Mouse (Mus musculus) heart, embryonic 11.5 days (tissue): ENCODE measurements around the gene Kcnn3. TPM values are rescaled to one million over a fixed set of nuclear protein-coding genes. Genes with fewer than 3 reads are reported as not detected.

Experiments
- ATAC-seq: fragments of 200-750 bp; cut with Nextera tagmentation; replicated peaks from 2 replicates; pipeline ENCODE4 v1.8.0; 2017; ENCODE audit warnings: moderate library complexity; ENCODE audit not compliant: insufficient number of reproducible peaks, low FRiP score, low TSS enrichment
- H3K27ac ChIP-seq: fragments of 300-500 bp; sonication (generic); 2 replicates; pipeline ENCODE4 v1.5.1; 2014; ENCODE audit warnings: mild to moderate bottlenecking, low read depth, low read length
- H3K27me3 ChIP-seq: fragments of 300-500 bp; sonication (generic); 2 replicates; pipeline ENCODE4 v1.6.1; 2014; ENCODE audit warnings: mild to moderate bottlenecking, low read length, mixed read lengths; ENCODE audit not compliant: control insufficient read depth, insufficient read depth
- H3K36me3 ChIP-seq: fragments of 300-500 bp; sonication (generic); 2 replicates; pipeline ENCODE4 v1.6.1; 2014; ENCODE audit warnings: mild to moderate bottlenecking, low read length, moderate library complexity, mixed read lengths; ENCODE audit not compliant: control insufficient read depth, insufficient read depth
- H3K4me1 ChIP-seq: fragments of 300-500 bp; sonication (generic); 2 replicates; pipeline ENCODE4 v1.6.1; 2014; ENCODE audit warnings: low read length; ENCODE audit not compliant: control insufficient read depth, insufficient read depth
- H3K4me2 ChIP-seq: fragments of 300-500 bp; sonication (generic); 2 replicates; pipeline ENCODE4 v1.6.1; 2014; ENCODE audit warnings: mild to moderate bottlenecking, moderate library complexity
- H3K4me3 ChIP-seq: fragments of 300-500 bp; sonication (generic); 2 replicates; pipeline ENCODE4 v1.5.1; 2014; ENCODE audit warnings: low read depth, low read length
- H3K9ac ChIP-seq: fragments of 300-500 bp; sonication (generic); 2 replicates; pipeline ENCODE4 v1.6.1; 2014; ENCODE audit warnings: mild to moderate bottlenecking, low read depth, low read length, moderate library complexity
- H3K9me3 ChIP-seq: fragments of 300-500 bp; sonication (generic); replicated peaks from 2 replicates; pipeline ENCODE4 v1.6.1; 2016; ENCODE audit warnings: low read length; ENCODE audit not compliant: control insufficient read depth
- WGBS: fragments of 180-500 bp; shearing (Covaris S2); extraction: QIAGEN DNeasy Blood & Tissue Kit; methylation state at CpG from one replicate; pipeline ENCODE4 v1.1.7; 2014; ENCODE audit not compliant: insufficient replicate concordance; 5-methylcytosine and 5-hydroxymethylcytosine counted together
- polyA plus RNA-seq: library from polyadenylated mRNA; unstranded; fragments of >200 nt; fragmentation: Nextera tagmentation; extraction: Ambion mirVana; gene quantifications from 2 replicates; pipeline ENCODE4 v1.2.1, GENCODE M21; 2014

Kcnn3 gene
- polyA plus RNA-seq, 1 experiment from 2014 or later, result 0.99 TPM

GRCm38 (mm10) chr3:89486916-89487702, 32.9 kb upstream of the Kcnn3 start:
- Histone ChIP-seq H3K9me3 (no peaks in the 10 kb centered on the region), H3K27ac (no peak overlapping the region), H3K9ac (no peak overlapping the region), H3K4me2 (no peak overlapping the region), H3K27me3 (no peaks in the 10 kb centered on the region), H3K4me3 (no peak overlapping the region), H3K36me3 (no peaks in the 10 kb centered on the region), H3K4me1 (0 out of 2 replicates have a peak, but pooled peaks cover 2% of the 10 kb centered on the region)
- 53% methylated on average over 20 of the region's 20 CpGs for WGBS
- ATAC-seq, result no peak

- Histone ChIP-seq H3K4me3 (no peak overlapping the region), H3K27ac (no peak overlapping the region), H3K9me3 (no peaks in the 10 kb centered on the region), H3K4me2 (no peak overlapping the region), H3K9ac (no peak overlapping the region), H3K4me1 (0 out of 2 replicates have a peak, but pooled peaks cover 2% of the 10 kb centered on the region), H3K36me3 (no peaks in the 10 kb centered on the region), H3K27me3 (no peaks in the 10 kb centered on the region)
- ATAC-seq, result no peak
- WGBS, result 82% methylated on average over 3 of the region's 3 CpGs
Observed at GRCm38 (mm10) chr3:89490790-89491189, 29.2 kb upstream of the Kcnn3 start.

- Histone ChIP-seq H3K4me2 (no peak overlapping the region), H3K9ac (no peak overlapping the region), H3K9me3 (no peaks in the 10 kb centered on the region), H3K36me3 (no peaks in the 10 kb centered on the region), H3K4me3 (no peak overlapping the region), H3K27ac (no peak overlapping the region), H3K4me1 (0 out of 2 replicates have a peak, but pooled peaks cover 2% of the 10 kb centered on the region), H3K27me3 (no peaks in the 10 kb centered on the region)
- WGBS, result 60% methylated on average over 5 of the region's 5 CpGs
- no peak for ATAC-seq
Observed at GRCm38 (mm10) chr3:89491559-89491958, 28.4 kb upstream of the Kcnn3 start.

- Histone ChIP-seq H3K27ac (no peak overlapping the region), H3K9me3 (no peaks in the 10 kb centered on the region), H3K4me3 (no peak overlapping the region), H3K4me1 (0 out of 2 replicates have a peak, but pooled peaks cover 2% of the 10 kb centered on the region), H3K36me3 (no peaks in the 10 kb centered on the region), H3K27me3 (no peaks in the 10 kb centered on the region), H3K4me2 (no peak overlapping the region), H3K9ac (no peak overlapping the region)
- 38% methylated on average over 8 of the region's 8 CpGs for WGBS
- no peak for ATAC-seq
Observed at GRCm38 (mm10) chr3:89492701-89493151, 27.2 kb upstream of the Kcnn3 start.

- WGBS, result 83% methylated on average over 5 of the region's 5 CpGs
Observed at GRCm38 (mm10) chr3:89494630-89495029, 25.3 kb upstream of the Kcnn3 start.

GRCm38 (mm10) chr3:89496366-89496765, 23.6 kb upstream of the Kcnn3 start:
- no peak overlapping the region for H3K27ac ChIP-seq
- no peaks in the 10 kb centered on the region for H3K27me3 ChIP-seq
- 59% methylated on average over 3 of the region's 3 CpGs for WGBS
- no peaks in the 10 kb centered on the region for H3K36me3 ChIP-seq
- no peaks in the 10 kb centered on the region for H3K4me1 ChIP-seq
- H3K9me3 ChIP-seq, result no peaks in the 10 kb centered on the region
- no peak overlapping the region for H3K4me2 ChIP-seq
- no peak overlapping the region for H3K4me3 ChIP-seq
- no peak overlapping the region for H3K9ac ChIP-seq
- no peak for ATAC-seq

More at GRCm38 (mm10) chr3:89494630-89495029, 25.3 kb upstream of the Kcnn3 start:
- Histone ChIP-seq H3K9ac (no peak overlapping the region), H3K9me3 (no peaks in the 10 kb centered on the region), H3K27ac (no peak overlapping the region), H3K36me3 (no peaks in the 10 kb centered on the region), H3K4me2 (no peak overlapping the region), H3K4me3 (no peak overlapping the region), H3K4me1 (0 out of 2 replicates have a peak, but pooled peaks cover 2% of the 10 kb centered on the region), H3K27me3 (no peaks in the 10 kb centered on the region)
- no peak for ATAC-seq

- Histone ChIP-seq H3K4me3 (no peak overlapping the region), H3K9me3 (no peaks in the 10 kb centered on the region), H3K27me3 (no peaks in the 10 kb centered on the region; the same call in 1 of the 2 replicates), H3K9ac (no peak overlapping the region), H3K4me2 (no peak overlapping the region), H3K36me3 (no peaks in the 10 kb centered on the region), H3K4me1 (no peaks in the 10 kb centered on the region), H3K27ac (no peak overlapping the region)
- WGBS, result 43% methylated on average over 7 of the region's 7 CpGs
- ATAC-seq, result no peak
Observed at GRCm38 (mm10) chr3:89499696-89500095, 20.3 kb upstream of the Kcnn3 start.

GRCm38 (mm10) chr3:89501486-89501885, 18.5 kb upstream of the Kcnn3 start:
- H3K4me2 ChIP-seq, result no peak overlapping the region
- no peaks in the 10 kb centered on the region for H3K4me1 ChIP-seq
- no peak overlapping the region for H3K9ac ChIP-seq
- ATAC-seq, result no peak
- no peaks in the 10 kb centered on the region for H3K9me3 ChIP-seq
- no peak overlapping the region for H3K27ac ChIP-seq
- H3K36me3 ChIP-seq, result no peaks in the 10 kb centered on the region
- H3K4me3 ChIP-seq, result no peak overlapping the region
- no peaks in the 10 kb centered on the region; the same call in none of the 2 replicates for H3K27me3 ChIP-seq

- Histone ChIP-seq H3K9me3 (no peaks in the 10 kb centered on the region), H3K27ac (no peak overlapping the region), H3K4me3 (no peak overlapping the region), H3K36me3 (no peaks in the 10 kb centered on the region), H3K4me1 (no peaks in the 10 kb centered on the region), H3K4me2 (no peak overlapping the region), H3K27me3 (peaks cover 7% of the 10 kb centered on the region), H3K9ac (no peak overlapping the region)
- no peak for ATAC-seq
- WGBS, result 61% methylated on average over 7 of the region's 7 CpGs
Observed at GRCm38 (mm10) chr3:89502551-89502950, 17.4 kb upstream of the Kcnn3 start.
